Mouse (Mus musculus) kidney, postnatal 4 days (tissue): Measurements from ENCODE around the gene Ntn4.

Experiments
- DNase-seq, 2 experiments: peaks; one replicate each; pipeline ENCODE4 v3.0.0; 2021; ENCODE audit warnings: mixed read lengths in 2 of 2

Gene Ntn4

DNA sequence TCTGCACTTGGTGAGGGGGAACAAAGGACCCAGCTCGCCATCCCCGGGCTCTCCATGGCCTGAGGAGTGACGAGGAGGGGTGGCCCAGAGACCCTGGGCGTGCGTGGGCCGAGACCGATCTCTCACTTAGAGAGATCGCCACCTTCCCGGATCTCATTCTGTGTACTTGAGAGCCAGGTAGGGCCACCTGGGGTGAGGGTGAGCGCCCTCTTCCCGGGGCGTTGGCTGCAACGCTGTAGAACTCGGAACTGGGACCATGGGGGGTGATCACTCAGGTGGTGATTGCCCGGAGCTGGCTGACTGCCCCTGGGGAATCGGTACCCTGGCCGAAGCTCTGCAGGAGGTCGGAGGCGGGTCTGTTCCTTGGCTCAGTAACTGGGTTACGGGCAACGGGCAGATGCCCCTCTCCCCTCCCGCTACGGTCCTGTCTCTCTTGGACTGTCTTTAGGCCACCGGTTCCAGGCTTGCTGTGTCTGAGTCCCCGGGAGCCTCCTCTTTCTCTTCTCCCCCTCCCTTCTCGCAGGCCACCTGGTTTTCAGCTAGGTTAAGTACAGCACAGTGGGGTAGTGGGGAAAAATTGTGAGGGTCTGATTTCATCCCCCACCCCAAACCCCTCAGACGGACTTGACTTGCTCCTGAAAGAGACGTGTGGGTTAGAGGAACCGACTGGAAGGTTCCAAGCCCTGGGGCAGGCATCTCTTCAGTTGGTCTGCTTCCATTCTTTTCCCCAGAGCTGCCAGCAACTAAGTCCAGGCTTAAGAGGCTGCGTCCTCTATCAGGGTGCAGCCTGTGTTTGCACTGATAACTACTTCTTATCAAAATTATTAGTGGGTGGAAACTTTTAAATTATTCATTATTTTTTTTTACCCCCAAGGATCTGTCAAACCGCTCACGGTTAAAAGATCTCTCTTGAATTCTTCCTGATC is 1.6 kb downstream of the Ntn4 start:
- DNase-seq = peak; percentile 65 to 72

DNA sequence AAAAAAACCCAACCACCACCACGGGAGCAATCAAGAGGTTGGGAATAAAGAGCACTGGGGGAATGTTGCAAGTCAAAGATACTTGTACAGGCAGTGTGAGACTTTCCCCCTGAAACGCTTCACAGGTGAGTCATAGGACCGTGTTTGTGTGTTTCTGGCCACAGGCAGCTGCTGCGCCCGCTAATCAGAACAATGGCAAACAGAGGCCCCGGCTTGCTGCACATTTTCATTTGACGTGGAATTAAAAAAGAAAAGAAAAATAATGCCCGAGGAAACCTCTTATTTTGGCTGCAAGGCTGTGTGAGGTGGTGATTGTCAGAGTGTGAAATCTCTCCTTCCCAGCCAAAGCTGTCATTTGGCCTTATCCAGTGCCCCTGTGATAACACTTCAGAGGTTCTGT is 2.4 kb downstream of the Ntn4 start:
- DNase-seq = no peak

DNA sequence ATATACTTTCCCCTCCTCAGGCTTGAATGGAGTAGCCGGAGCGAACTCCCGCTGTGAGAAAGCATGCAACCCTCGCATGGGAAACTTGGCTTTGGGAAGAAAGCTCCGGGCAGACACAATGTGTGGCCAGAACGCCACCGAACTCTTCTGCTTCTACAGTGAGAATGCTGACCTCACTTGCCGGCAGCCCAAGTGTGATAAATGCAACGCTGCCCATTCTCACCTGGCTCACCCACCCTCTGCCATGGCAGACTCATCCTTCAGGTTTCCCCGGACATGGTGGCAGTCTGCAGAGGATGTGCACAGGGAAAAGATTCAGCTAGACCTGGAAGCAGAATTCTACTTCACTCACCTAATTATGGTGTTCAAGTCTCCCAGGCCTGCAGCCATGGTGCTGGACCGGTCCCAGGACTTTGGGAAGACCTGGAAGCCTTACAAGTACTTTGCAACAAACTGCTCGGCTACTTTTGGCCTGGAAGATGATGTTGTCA is 4.0 kb downstream of the Ntn4 start:
- no peak for DNase-seq

DNA sequence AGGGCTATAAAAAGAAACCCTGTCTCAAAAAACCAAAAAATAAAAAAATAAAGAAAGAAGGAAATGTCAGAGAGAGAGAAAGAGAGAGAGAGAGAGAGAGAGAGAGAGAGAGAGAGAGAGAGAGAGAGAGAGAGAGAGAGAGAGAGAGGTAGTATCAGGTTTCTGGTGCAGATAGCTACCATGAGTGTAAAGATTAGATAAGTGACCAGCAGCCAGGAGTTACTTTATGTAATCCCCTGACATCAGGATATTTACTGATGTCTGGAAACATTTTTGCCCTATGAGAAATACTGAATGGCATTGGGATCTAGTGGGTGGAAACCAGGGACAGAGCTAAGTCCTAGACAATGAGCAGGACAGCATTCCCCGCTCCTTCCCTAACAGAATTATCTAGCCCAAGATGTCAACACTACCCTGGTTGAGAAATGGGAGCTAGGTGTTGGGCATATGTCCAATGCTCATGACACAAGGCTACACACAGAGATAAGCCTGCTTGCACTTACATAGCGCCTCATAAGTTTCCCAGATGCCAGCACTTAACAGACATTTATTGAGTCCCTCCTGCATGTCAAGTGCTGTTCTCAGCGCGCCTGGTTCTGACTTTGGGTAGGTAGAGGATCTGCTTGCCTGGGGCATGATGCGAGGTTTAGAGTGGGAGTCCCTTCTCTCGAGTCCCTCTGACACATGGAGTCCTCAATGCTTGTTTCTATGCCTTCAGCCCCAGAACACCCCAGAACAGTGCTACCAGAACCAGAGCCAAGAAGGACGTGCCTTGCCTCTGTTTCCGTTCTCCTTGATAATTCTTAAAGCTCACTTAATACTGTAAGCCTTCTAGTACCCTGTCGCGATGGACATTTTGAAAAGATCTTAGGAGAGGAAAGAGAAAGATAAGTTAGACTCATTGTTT is 7.4 kb downstream of the Ntn4 start:
- DNase-seq = no peak

DNA sequence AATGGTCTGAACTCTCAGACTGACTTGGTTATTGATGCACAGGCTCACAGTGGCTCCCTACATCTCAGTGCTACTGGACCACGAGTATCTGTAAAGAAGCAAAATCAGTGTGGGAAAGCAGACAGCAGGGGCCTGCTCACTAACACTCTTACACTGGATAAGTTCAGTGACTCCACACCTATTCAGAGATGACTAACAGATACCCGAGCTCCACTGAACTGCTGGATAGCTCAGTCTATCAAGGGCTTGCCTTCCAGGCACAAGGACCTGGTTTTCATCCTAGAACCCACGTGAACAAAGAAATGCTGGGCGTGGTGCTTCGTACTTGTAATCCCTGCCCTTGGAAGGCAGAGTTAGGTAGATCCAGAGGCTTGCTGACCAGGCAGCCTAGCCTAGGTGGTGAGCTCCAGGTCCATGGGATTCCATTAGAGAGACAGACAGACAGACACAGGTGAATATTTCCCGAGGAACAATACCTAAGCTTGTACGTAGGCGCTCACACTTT is 8.2 kb downstream of the Ntn4 start:
- DNase-seq = no peak

DNA sequence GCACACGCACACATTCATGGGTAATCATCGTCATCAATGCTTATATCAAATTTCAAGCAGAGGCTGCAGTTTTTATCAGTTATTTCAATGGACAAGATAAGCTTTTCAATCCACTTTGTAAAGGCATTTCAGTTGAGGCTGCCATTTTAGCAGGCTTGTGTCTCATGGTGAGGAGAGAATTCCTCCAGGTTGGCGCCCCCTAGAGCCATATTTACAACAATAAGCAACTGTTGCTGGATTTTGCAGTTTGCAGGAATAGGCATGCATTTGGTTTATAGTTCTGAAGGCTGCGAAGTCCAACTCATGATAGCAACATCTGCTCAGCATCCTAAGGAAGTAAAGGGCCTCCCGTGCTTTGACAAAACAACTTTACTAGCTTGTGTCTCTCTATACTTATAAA is 8.6 kb downstream of the Ntn4 start:
- DNase-seq = no peak

DNA sequence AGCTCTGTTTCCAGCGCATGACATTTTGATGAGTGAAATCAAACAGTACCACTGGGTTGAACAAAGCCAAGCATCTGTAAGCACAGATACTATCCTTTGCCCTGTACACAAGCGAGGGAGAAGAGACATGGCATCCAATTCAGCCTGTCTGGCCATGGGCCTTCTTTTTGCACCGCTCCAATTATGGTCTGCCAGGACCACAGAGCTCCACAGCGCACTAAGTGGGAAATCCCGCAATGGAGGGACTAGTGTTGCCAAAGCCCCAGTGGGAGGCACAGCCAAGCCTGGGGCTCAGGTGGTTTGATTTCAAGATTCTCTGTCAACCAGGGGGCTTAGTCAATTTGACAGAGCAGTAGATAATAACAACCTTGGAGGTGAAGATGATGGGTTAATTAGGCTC is 9.1 kb downstream of the Ntn4 start:
- no peak for DNase-seq

DNA sequence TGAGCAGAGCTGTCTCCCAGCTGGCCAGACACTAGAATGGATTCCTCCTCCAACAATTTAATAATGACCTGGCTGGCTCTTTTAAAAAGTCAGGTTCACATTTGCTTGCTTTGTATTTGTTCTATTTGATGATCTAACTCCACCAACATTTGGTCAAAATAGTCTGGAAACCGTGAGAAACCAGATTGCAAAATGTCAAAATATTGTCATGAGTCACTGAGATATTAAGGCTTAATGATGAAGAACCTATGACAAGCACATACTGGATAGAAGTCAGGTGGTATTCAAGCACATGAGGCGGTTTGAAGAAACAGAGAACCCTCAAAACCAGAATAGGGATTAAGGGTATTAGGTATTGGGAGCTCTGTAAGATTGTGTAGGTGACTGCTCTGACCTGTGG is 12.8 kb downstream of the Ntn4 start:
- no peak for DNase-seq

DNA sequence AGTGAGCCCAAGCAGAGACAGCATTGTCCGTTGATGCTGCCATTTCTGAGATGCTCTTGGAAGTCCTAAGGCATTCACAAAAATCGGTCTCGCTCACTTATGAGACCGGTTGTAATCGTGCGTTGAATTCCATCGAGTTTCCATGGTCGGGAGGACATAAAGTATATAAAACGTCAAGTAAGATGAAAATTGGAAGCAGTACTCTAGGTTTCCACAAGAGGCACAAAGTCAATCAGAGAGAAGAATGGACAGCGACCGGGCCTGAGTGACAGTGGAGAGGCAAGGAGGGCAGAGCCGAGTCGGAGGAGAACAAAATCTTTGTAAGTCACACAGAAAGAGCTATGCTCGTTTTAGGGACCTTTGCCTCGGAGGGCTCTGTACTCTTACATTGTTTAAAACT is 14.9 kb downstream of the Ntn4 start:
- DNase-seq = no peak

DNA sequence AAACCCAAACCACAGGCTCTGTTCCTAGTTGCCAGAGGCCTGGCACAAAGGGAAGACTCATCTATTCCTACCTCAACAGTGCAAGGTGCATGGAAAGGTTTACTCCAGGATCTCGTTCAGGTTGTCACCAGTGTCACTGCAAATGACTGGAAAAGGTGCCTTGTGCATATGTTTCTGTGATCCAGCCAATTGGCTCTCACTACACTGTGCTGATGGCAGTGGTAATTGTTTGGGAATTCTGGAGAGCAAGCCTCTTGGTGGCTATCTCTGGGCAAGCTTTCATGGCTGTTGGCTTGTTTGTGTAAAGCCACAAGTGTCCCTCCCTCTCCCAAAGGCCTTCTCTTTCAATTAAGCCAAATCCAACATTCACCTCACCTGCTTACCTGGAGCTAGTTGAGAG is 19.3 kb downstream of the Ntn4 start:
- DNase-seq = no peak

DNA sequence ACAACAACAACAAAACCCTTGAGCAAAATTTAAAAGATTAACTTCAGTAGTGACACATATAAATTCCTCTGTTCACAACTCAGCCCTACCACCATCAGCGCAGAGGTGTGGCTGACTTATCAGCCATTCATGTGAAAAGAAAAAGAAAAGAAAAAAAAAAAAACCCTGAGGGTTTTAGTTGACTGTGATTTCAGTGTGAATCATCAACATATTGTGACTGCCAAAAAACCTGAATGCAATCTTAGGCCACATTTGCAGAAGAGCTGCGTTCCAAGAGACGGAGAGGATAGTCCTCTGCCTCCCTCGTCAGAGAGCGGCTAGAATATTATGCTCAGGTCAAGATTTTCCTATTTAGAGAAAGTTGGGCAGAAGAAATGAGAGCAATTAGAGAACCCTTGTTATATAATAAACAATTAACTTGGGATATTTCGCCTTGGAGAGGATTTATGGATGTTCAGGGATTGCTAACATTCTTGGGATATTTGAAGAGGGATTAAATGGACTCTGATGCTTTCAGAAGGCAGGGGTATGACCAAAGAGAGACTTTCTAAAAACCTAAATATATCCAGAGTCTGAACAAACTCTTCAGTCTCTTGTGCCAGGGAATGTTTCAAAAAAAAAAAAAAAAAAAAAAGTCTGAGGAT is 21.0 kb downstream of the Ntn4 start:
- no peak for DNase-seq

DNA sequence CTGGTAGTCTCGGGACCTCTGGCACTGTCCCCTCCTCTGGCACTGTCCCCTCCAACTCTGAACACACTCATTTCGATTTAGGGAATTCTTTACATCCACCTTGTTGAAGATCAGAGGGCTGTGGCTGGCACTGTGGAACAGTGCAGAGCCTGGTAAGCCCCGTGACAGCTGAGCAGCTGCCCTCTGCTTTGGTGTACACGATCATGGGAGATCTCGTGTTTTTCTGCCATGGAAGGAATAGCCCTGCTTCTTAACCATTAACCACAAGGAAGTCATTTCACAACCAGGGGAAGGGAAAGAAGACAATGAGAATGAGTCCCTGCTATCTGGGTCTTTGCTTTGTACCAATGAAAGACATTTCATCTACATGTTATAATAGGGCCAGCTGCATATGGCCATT is 21.5 kb downstream of the Ntn4 start:
- peak in 1 of 2 experiments; percentile 15 for DNase-seq

DNA sequence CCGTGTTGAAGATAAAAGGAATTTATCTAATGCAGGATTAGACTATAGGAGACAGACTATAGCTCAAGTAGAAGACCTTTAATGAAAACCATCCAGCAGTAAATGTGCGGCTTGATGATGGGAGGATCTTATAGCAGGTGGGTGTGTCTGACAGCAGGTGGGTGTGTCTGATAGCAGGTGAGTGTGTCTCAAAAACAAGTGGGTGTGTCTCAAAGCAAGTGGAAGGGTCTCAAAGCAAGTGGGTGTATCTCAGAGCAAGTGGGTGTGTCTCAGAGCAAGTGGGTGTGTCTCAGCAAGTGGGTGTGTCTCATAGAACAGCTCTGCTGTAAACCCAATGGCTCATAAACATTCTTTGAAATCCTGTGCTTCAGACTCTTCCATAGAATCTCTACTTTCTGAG is 25.7 kb downstream of the Ntn4 start:
- DNase-seq = no peak

DNA sequence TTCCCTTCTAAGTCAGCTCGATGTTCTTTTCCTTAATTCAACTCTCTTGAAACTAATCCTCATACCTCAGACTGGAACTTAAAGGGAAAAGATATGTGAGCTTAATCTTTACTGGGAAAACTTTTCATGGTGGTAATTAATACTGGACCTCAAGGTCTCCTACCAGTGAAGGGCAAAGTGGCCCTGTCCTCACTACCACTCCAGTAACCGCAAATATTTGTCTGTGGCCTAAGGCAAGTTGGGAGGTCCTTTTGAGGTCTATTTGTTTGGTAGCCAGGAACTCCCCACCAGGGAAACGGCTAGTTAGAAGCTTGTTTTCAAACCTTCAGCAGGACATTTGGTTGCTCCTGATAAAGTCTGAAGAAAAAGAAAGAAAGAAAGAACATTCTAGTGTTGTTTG is 26.5 kb downstream of the Ntn4 start:
- no peak for DNase-seq

DNA sequence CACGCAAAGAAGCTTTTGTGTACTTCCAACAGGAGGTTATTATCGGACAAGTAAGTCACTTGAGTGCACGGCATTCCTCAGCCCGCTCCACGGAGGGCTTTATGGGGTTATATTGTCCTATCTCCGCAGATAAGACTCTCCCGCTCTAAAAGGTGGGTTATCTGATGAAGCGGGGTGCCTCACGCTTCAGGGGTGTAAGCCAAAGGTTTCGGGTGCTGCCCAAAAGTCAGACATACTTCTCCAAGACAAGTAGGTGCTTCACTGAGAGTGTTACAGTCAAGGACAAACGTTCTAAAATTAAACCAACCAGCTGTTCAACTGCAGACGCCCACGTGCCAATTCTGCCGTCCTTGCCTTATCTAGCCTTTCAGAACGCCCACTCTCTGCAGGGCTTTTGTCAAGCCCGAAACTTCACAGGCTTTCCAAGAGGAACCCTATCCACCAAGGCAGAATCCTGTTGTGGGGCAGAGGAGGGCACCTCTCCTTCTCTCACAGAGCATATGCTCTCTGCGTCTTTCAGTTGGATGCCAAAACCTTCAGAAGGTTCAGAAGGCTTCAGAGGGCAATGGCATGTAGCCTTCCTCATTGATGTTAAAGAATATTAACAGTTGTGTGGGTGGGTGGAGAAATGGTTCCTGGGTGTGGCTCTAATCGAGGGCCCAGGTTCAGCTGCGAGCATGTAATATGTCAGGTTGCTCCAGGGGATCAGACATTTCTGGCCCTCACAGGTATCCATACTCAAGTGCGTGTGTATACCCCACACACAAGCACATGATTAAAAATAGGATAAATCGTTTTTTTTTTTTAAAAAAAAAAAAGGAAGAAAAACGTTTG is 32.4 kb downstream of the Ntn4 start:
- no peak for DNase-seq

DNA sequence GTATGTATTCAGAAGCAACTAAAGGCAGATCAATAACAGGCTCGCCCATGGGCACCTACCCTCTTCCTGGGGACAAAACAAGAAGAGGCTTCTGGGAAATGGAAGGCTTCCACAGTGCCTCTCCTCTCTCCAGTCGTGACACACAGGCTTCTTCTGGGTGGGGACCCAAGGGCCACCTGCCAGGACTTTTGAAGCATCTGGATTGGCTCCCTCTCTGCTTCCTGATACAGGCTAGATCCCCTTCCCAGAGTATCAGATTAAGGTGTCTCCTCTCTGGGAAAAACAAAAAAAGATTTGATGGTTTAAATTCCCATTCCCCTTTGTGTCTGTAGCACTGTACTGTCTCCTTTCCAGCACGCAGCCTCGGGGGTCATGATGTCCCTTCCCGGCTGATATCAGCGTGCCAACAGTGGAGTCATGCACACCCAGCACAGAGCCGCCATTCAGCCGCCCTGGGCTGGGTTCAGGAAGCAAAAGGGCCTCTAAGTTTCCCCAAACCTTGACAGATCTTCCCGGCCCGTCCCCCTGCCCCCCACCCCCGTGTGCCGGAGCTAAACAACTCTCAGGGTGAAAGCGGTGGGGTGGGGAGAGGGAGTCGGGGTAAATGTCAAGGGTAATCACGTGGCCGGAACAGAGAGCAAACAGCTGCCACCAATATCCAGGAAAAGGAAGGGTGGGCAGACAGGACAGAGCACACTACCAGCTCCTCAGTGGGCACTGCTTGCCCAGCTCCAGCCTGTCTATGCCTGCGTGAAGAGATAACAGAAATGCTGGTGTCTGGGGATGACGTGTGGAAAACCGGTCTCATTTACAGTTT is 38.9 kb downstream of the Ntn4 start:
- DNase-seq = peak in 1 of 2 experiments; percentile 30

DNA sequence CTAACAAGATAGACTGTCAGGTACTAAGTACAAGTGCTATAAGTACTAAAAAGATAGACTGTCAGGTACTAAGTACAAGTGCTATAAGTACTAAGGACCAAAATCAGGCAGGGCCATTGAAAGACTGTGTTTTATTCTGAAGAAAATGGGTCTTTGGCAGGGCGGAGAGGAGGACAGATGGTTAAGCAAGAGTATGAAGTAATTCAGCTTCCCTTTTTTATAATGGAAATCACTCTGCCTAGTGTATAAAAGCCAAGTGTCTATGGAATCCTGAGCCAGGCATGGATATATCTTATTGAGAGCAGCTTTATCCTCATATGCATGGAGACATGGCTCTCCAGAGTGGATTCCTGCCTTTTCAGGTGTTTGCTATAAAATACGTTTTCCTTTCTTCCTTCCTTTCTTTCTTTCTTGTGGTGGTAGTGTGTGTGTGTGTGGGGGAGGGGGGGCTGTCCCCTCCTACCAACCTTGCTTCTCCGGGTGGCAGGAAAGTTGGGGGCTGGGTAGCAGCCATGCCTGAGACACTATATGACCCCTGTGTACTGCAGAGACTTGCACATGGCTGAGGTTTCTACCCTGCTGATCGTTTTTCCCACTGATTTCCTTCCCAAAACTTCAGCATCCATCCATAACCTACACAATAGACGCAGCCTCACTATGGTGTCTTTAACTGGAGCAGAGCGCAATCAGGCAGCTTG is 40.3 kb downstream of the Ntn4 start:
- no peak for DNase-seq

DNA sequence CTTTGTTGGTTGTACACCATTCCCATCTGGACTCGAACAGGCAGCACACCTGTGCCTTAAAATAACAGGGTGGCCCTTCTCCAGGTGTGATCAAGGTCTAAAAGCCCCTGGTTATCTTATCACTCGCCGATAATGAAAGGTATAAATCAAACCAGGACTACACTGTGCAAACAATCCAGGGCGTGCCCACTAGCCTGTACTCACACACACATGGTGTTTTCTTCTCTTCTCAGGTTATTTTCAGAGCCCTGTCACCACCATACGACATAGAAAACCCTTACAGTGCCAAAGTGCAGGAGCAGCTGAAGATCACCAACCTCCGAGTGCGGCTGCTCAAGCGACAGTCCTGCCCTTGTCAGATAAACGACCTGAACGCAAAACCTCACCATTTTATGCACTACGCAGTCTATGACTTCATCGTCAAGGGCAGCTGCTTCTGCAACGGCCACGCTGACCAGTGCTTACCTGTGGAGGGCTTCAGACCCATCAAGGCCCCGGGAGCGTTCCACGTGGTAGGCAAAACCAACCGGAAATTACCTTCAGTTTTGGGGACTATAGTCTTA is 41.8 kb downstream of the Ntn4 start:
- no peak for DNase-seq

DNA sequence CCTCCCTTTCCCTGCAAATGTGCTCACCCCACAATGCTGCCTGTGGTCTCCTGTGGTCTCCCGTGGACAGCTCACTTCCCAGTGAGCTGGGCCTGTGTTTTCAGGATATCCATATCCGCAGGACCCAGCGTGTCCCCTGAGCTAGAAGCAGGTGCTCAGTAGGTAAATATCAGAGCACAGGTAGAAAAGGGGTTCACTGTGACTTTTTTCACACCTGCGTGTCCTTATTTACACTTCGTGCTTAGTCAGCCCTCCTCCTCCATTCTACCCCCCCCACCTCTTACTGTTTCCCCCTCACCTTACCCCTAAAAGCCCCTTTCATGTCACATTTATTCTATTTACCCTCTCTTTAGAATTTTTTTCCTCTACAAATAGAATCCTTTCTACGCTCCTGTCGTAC is 42.7 kb downstream of the Ntn4 start:
- no peak for DNase-seq

DNA sequence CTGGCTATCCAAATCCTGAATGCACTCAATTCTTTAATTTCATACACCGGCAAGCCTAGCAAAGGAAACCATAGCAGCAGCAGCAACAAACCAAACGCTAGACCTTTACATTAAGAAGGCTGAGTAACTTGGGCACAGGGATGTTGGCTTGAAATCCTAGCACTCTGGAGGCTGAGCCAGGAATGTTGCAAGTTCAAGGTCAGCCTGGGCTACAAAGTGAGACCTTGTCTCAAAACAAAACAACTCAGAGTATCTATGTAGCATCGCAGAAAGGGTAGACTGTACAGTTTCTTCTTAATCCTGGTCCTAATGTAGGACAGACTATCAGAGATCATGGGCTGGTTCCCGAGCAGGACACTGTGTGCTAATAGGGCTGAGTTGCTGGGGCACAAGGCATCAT is 43.4 kb downstream of the Ntn4 start:
- DNase-seq = no peak
